Mouse (Mus musculus) hindbrain, embryonic 16.5 days (tissue): ENCODE results near the gene Smbd1. TPM values are rescaled to one million over a fixed set of nuclear protein-coding genes. Genes with fewer than 3 reads are reported as not detected.

Source experiments
- ATAC-seq: fragments of 200-750 bp; cut with Nextera tagmentation; 2 replicates; pipeline ENCODE4 v1.8.0; 2017; ENCODE audit warnings: moderate TSS enrichment, moderate library complexity
- H3K27ac ChIP-seq: fragments of 300-500 bp; sonication (generic); 2 replicates; pipeline ENCODE4 v1.5.1; 2014; ENCODE audit warnings: low read depth, mild to moderate bottlenecking, control low read depth, low read length, moderate library complexity
- H3K27me3 ChIP-seq: fragments of 300-500 bp; sonication (generic); replicated peaks from 2 replicates; pipeline ENCODE4 v1.6.1; 2014; ENCODE audit warnings: low read length; ENCODE audit not compliant: control insufficient read depth, insufficient read depth
- H3K36me3 ChIP-seq: fragments of 300-500 bp; sonication (generic); 2 replicates; pipeline ENCODE4 v1.6.1; 2014; ENCODE audit warnings: mild to moderate bottlenecking, low read length, moderate library complexity, mixed read lengths; ENCODE audit not compliant: control insufficient read depth, insufficient read depth
- H3K4me1 ChIP-seq: fragments of 300-500 bp; sonication (generic); 2 replicates; pipeline ENCODE4 v1.6.1; 2014; ENCODE audit warnings: low read depth, low read length; ENCODE audit not compliant: control insufficient read depth, insufficient read depth
- H3K4me2 ChIP-seq: fragments of 300-500 bp; sonication (generic); 2 replicates; pipeline ENCODE4 v1.6.1; 2014; ENCODE audit warnings: mild to moderate bottlenecking, low read length, control low read depth, moderate library complexity
- H3K4me3 ChIP-seq: fragments of 300-500 bp; sonication (generic); 2 replicates; pipeline ENCODE4 v1.5.1; 2014; ENCODE audit warnings: mild to moderate bottlenecking, low read length, control low read depth, moderate library complexity
- H3K9ac ChIP-seq: fragments of 300-500 bp; sonication (generic); 2 replicates; pipeline ENCODE4 v1.6.1; 2014; ENCODE audit warnings: low read depth, mild to moderate bottlenecking, control low read depth, low read length, moderate library complexity
- H3K9me3 ChIP-seq: fragments of 300-500 bp; sonication (generic); 2 replicates; pipeline ENCODE4 v1.6.1; 2014; ENCODE audit warnings: mild to moderate bottlenecking, low read length, moderate library complexity; ENCODE audit not compliant: control insufficient read depth
- WGBS: fragments of 180-500 bp; shearing (Covaris S2); extraction: QIAGEN DNeasy Blood & Tissue Kit; methylation state at CpG from one replicate; pipeline ENCODE4 v1.1.7; 2014; 5-methylcytosine and 5-hydroxymethylcytosine counted together
- polyA plus RNA-seq: library from polyadenylated mRNA; unstranded; fragments of >200 nt; fragmentation: Nextera tagmentation; extraction: Ambion mirVana; gene quantifications from 2 replicates; pipeline ENCODE4 v1.2.1, GENCODE M21; 2015

Gene Smbd1
- polyA plus RNA-seq, 1 experiment from 2014 or later = not detected

DNA sequence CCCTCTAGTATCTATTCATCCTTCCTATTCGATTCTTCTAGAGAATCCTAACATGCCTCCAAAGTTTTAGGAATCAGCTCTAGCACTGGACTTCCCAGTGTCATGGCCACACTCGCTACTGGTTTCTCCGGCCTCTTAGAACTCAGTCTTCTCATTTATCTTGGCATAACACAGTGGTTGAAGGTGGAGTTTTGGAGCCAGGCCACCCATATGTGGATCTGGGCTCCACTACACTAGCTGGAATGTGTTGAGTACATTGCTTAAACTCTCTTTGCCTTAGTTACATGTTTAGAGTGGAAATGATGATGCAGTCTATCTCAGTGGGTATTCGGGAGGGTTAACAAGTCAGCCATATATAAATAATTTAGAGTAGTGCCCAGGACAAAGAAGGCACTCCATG lies 7.8 kb upstream of the Smbd1 start:
- Histone ChIP-seq H3K9me3 (no peaks in the 10 kb centered on the region), H3K27me3 (no peaks in the 10 kb centered on the region), H3K27ac (no peak overlapping the region), H3K4me3 (no peak overlapping the region), H3K36me3 (peaks cover 7% of the 10 kb centered on the region; the same call in 1 of the 2 replicates), H3K4me1 (peaks cover 3% of the 10 kb centered on the region; the same call in 1 of the 2 replicates), H3K9ac (no peak overlapping the region), H3K4me2 (no peak overlapping the region)
- WGBS = 90% methylated on average over 4 of the region's 4 CpGs
- no peak for ATAC-seq

- H3K36me3 ChIP-seq = no peaks in the 10 kb centered on the region
- no peak for ATAC-seq
- H3K9ac ChIP-seq = no peak overlapping the region
- WGBS = 10% methylated on average over 6 of the region's 6 CpGs
- no peak overlapping the region; the same call in 1 of the 2 replicates for H3K4me3 ChIP-seq
- peaks cover 3% of the 10 kb centered on the region; the same call in 1 of the 2 replicates for H3K4me1 ChIP-seq
- peak overlapping the region; percentile 59 for H3K4me2 ChIP-seq
- H3K27me3 ChIP-seq = no peaks in the 10 kb centered on the region
- H3K27ac ChIP-seq = no peak overlapping the region
- no peaks in the 10 kb centered on the region for H3K9me3 ChIP-seq
Measured at GRCm38 (mm10) chr16:32815160-32815605, 4.9 kb upstream of the Smbd1 start.

- H3K4me2 ChIP-seq = peak overlapping the region; percentile 59
- H3K9ac ChIP-seq = no peak overlapping the region
- ATAC-seq = peak; percentile 32; the same call in 1 of the 2 replicates
- H3K27me3 ChIP-seq = no peaks in the 10 kb centered on the region
- H3K27ac ChIP-seq = no peak overlapping the region
- H3K4me3 ChIP-seq = peak overlapping the region; percentile 34
- no peaks in the 10 kb centered on the region for H3K36me3 ChIP-seq
- H3K4me1 ChIP-seq = peaks cover 3% of the 10 kb centered on the region; the same call in 1 of the 2 replicates
- H3K9me3 ChIP-seq = no peaks in the 10 kb centered on the region
- 28% methylated on average over 14 of the region's 14 CpGs for WGBS
Measured at GRCm38 (mm10) chr16:32814539-32814938, 4.3 kb upstream of the Smbd1 start.

DNA sequence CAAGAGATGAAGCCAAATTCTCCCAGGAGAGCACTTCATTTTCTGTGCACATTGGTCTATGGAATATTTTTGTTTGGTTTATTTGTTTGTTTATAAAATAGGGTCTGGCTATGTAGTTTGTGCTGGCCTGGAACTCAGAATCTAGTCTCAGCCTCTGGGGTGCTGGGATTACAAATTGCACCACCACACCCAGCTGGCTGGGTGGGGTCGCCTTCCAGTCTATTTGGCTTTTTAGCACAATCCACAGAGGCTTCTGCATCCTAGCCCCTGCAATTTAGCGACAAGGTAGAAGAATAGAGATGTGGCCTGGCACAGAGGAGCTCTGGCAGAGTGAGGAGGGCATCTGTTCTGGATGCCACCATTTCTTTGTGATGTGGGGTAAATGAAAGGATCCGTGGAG lies 3.5 kb upstream of the Smbd1 start:
- no peaks in the 10 kb centered on the region for H3K9me3 ChIP-seq
- 61% methylated on average over 3 of the region's 3 CpGs for WGBS
- H3K36me3 ChIP-seq = no peaks in the 10 kb centered on the region
- no peak overlapping the region for H3K4me3 ChIP-seq
- no peak for ATAC-seq
- no peak overlapping the region for H3K9ac ChIP-seq
- no peak overlapping the region for H3K27ac ChIP-seq
- H3K4me2 ChIP-seq = no peak overlapping the region
- no peaks in the 10 kb centered on the region for H3K27me3 ChIP-seq
- peaks cover 3% of the 10 kb centered on the region; the same call in 1 of the 2 replicates for H3K4me1 ChIP-seq

- Histone ChIP-seq H3K27ac (no peak overlapping the region), H3K4me3 (no peak overlapping the region), H3K36me3 (no peaks in the 10 kb centered on the region), H3K27me3 (no peaks in the 10 kb centered on the region), H3K4me1 (peaks cover 3% of the 10 kb centered on the region; the same call in 1 of the 2 replicates), H3K4me2 (0 out of 2 replicates have a peak overlapping the region, but pooled peaks have one; percentile 37), H3K9me3 (no peaks in the 10 kb centered on the region), H3K9ac (no peak overlapping the region)
- ATAC-seq = no peak
- 54% methylated on average over 9 of the region's 9 CpGs for WGBS
Measured at GRCm38 (mm10) chr16:32813362-32813761, 3.1 kb upstream of the Smbd1 start.

- Histone ChIP-seq H3K4me2 (0 out of 2 replicates have a peak overlapping the region, but pooled peaks have one; percentile 37), H3K9ac (no peak overlapping the region), H3K27ac (no peak overlapping the region), H3K27me3 (no peaks in the 10 kb centered on the region), H3K9me3 (no peaks in the 10 kb centered on the region), H3K36me3 (no peaks in the 10 kb centered on the region), H3K4me3 (no peak overlapping the region), H3K4me1 (peaks cover 3% of the 10 kb centered on the region; the same call in 1 of the 2 replicates)
- peak; percentile 44; the same call in 1 of the 2 replicates for ATAC-seq
- 2% methylated on average over 9 of the region's 9 CpGs for WGBS
Measured at GRCm38 (mm10) chr16:32812888-32813361, 2.6 kb upstream of the Smbd1 start.

- 61% methylated on average over 8 of the region's 8 CpGs for WGBS
- H3K36me3 ChIP-seq = no peaks in the 10 kb centered on the region
- no peaks in the 10 kb centered on the region for H3K27me3 ChIP-seq
- no peak overlapping the region for H3K9ac ChIP-seq
- H3K4me2 ChIP-seq = no peak overlapping the region
- no peak for ATAC-seq
- no peaks in the 10 kb centered on the region for H3K9me3 ChIP-seq
- peaks cover 5% of the 10 kb centered on the region for H3K4me1 ChIP-seq
- H3K4me3 ChIP-seq = no peak overlapping the region
- H3K27ac ChIP-seq = no peak overlapping the region
Measured at GRCm38 (mm10) chr16:32807408-32808185, 2.7 kb downstream of the Smbd1 start.

GRCm38 (mm10) chr16:32805151-32805550 lies 5.1 kb downstream of the Smbd1 start:
- H3K4me1 ChIP-seq = peaks cover 5% of the 10 kb centered on the region
- no peak for ATAC-seq
- no peak overlapping the region for H3K9ac ChIP-seq
- no peak overlapping the region for H3K4me2 ChIP-seq
- no peak overlapping the region for H3K27ac ChIP-seq
- no peaks in the 10 kb centered on the region for H3K9me3 ChIP-seq
- no peaks in the 10 kb centered on the region for H3K27me3 ChIP-seq
- WGBS = 86% methylated on average over 7 of the region's 7 CpGs
- H3K4me3 ChIP-seq = no peak overlapping the region
- no peaks in the 10 kb centered on the region for H3K36me3 ChIP-seq

DNA sequence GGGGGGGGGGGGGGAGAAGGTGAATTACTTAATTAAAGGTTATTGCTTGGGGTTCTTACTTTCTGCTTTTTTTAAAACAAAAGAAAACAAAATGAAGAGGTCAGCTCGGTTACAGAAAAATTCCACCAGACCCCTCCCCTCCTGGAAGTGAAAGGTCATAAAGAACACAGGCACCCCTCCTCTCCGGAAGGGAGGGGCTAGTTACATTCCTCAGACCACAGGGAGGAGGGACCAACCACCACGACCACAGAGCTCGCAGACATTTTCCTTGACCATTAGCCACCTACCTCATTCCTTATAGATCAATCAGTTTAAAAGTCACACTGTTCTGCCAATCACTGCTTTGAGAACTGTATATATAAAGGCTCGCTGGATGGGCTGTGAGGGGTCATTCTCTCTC lies 6.4 kb downstream of the Smbd1 start:
- ATAC-seq = no peak
- 63% methylated on average over 5 of the region's 5 CpGs for WGBS
- H3K4me2 ChIP-seq = no peak overlapping the region
- H3K27me3 ChIP-seq = no peaks in the 10 kb centered on the region
- H3K9ac ChIP-seq = no peak overlapping the region
- no peaks in the 10 kb centered on the region for H3K36me3 ChIP-seq
- no peak overlapping the region for H3K27ac ChIP-seq
- no peaks in the 10 kb centered on the region for H3K9me3 ChIP-seq
- H3K4me1 ChIP-seq = peaks cover 5% of the 10 kb centered on the region
- no peak overlapping the region for H3K4me3 ChIP-seq
